Mouse (Mus musculus): ENCODE measurements around the gene Sgms1.

Gene Sgms1

DNA sequence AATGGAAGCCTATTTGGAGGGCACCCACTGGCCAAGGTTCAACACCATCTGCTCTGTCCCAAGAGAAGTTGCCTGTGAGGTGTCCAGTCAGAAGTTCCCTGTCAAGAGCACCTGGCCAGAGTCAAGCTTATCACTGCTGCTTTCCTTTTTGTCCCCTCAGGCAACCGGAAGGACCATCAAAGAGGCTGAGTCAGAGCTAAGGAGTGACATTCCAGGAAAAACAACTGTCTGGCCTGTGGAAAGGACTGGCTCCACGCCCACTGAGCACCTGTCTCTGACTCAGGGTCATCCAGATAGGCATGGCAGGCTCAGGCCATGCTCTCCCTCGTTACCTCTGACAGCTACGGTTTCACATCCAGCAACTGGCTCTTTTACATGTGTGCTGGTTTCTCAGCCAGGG is 147.4 kb downstream of the Sgms1 start:
- no peak for DNase-seq (ENCODE audit: low spot score)

DNA sequence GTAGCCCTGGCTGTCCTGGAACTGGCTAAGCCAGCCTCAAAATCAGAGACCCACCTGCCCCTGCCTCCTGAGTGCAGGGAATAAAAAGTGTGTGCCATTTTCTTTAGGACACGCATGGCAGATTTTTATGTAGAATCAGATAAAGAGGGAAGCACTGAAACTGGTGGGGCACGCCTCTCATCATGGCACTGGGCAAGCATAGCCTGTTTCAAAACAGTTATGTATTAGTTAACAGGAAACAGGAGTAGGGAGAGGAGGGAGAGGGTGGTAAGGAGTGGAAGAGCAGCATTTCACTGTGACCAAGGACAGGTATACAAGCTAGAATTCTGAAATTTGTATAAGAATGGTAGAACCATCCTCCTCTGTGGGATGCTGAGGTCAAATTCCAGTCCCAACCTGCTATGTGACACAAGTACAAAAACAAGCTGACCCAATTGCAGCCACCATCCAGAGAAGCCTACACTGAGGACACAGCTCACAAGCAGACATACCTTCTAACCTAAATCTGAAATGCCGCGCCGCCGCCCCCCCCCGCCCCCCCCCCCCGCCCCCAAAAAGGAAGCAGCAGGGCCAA is 149.0 kb downstream of the Sgms1 start:
- no peak for DNase-seq (ENCODE audit: low spot score)

DNA sequence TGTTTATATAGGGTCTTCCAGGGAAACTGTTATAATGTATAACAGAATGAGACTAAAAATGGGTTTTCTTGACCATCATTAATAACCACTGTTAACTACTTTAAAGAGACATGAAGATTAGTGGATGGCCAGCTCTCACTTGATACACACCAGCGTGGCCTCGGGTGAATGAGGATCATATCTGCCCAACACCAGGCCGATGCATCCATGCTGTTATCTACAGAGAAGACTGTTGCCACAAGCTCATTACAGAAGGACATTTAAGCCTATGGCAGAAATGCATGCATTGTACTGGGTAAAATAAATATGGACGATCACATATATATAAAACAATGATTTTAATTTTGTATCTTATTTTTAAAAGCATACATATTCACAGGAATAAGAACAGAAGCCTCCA is 149.6 kb downstream of the Sgms1 start:
- no peak for DNase-seq (ENCODE audit: low spot score)

DNA sequence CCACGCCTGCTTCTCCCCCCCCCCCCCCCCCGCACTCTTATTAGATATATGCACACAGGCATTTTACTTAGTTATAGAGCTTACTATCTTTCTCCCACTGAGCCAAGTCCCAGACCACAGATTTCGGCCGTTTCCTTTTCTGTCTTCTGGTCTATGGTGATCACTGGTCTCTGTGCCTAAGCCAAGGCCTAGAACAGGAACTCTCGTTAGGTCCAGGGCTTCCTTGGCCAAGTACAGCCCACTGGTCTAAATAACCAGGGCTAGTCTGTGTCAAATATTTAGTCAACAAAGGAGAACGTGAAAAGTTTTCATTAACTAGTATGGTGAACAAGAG is 150.1 kb downstream of the Sgms1 start:
- DNase-seq (ENCODE audit: low spot score) = no peak

DNA sequence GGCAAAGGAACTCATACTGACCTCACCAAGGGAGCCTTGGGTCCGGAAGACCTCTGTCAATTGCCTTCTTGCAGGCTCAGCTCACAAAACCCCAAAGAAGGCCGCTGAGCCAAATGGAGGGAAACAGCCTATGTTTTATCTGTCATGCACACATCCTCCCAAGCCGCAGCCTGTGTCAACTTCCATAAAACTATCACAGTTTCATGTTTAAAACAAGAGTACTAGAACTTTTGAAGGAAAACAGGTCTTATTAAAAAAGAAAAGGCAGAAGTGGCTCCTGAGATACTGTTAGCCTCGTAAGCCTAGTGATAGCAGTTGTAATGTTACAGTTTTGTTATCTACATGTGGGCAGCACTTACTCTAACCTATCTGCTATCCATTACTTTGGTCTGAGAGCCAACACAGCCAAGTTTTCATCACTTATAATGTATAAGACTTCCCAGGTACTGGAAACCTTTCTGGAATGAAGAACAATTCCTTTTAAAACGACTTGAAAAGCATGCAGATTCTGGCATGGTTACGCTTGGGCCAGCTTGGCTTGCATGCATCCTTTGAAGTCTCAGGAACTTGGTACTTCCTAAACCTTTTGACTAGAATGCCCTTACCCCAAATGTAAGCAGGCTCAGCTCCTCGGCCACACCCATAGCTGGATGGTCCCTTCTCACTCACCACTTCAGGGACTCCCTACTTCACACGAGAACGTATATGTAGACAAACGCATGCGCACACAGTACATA is 150.6 kb downstream of the Sgms1 start:
- DNase-seq (ENCODE audit: low spot score) = no peak

DNA sequence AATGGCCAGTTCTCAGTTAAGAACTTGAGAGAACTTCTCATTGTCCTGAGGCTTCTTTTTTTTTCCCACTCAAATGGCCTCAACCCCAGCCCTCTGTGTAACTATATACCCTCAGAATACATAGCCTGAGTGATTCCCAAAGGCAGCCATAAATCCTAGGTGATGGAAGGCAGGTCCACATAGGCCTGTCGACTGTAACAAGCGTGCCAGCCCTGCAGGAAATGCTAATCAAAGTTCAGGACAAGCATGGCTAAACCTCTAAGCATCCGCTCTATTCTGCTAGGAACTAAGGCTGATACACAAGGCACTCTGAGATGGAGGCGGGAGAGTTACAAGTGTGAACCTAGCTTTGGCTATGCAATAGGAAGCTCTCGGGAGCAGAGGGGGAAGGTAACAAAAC is 151.8 kb downstream of the Sgms1 start:
- no peak for DNase-seq (ENCODE audit: low spot score)

DNA sequence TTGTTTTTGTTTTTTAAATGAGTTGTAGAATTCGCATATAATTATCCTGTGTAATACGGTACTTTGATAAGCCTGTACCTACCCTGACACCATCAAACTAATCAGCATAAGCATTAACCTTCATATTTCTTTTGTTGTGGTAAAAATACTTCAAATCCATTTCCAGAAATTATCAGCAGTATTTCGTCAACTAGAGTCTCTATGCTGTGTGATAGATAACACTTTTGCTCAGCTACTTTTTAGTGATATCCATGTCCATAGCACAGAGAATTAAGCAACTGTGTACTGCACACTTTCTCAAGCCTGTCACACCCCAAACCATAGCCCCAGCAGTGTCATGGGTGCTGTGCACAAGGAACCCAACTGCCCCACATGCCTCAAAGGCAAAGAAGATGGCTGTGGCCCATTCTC is 152.3 kb downstream of the Sgms1 start:
- DNase-seq (ENCODE audit: low spot score) = no peak

DNA sequence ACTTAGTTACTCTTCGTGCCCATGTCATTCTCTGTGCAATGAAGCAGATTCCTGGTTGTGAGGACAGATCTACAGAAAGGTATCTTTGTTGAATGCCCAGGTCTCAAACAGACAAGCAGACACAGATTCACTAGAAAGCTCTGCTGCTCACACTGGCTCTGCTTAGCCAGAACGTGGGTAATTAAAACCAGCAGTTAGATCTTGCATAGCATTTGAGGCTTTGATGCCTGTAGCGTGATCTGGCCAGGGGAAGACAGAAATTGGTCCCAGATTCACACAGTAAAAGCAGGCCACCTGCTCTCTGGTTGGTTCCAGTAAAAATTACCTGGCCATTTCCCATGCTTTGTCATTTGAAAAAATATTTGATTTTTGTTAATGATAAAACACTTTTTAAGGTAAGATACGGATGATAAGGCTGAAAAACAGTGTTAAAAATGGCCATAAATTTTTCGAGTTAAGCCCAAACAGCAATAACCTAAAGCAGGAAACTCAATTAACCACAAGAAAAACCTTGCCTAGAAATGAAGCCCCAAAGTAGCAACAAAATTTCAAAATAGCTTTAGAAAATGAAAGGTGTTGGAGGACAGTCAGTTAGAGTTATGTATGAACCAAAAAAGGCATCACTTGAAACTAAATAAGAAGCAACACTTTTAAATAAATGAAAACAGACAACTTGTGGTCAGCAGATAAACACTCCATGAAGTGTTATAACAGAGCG is 154.6 kb downstream of the Sgms1 start:
- DNase-seq (ENCODE audit: low spot score) = no peak

DNA sequence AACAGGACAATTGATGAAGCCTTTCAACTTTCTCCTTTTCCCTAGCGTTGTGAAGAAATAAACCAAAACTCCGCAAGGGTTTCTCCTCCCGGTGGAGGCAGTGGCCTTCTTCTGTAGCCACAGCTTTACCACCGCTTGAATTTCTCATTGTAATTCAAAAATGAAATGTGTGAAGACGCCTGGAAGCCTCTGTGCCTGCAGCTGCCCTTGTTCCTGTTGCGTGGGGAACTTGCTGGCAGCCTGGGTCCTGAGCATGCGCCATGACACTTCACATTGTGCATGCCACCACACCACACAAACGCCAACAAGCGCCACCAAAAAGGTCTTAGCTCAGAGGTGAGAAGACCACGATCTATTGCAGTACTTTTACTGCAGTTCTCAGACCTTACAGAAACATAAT is 158.2 kb downstream of the Sgms1 start:
- DNase-seq (ENCODE audit: low spot score) = no peak

DNA sequence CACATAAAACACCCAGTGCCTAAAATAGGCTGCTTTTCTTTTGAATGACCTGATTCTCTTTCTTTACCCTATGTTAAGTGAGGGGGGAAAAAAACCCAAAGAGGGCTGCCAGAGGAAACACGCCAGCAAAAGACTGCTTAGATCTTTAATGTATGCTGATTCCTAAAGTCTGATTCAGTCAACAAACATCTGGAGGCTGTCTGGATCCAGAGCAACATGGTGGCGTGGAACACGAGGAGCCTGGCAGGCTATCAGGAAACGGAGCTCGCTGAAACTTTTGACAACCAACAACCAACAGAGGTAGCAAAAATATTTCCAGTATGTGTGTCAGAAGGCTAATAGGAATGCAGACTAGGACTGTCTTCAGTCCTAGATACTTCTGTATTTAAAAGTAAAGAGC is 158.7 kb downstream of the Sgms1 start:
- DNase-seq (ENCODE audit: low spot score) = no peak

DNA sequence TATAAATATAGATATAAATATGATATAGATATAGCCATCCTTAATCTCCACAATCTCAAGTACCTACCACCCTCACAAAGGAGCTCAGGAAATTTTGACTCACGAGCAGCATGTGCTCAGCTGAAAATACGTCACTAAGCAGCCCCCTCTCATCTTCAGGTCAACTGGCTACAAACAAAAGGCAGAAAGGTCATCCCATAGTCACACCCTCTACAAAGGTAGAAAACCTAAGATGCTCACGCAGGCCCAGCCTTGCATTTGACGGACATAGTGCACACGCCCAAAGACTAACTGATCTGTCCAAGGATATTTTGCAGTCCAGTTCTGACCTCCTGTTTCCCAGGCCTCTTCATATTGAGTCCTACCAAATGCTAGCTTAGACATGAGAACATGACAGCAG is 159.2 kb downstream of the Sgms1 start:
- no peak for DNase-seq (ENCODE audit: low spot score)

DNA sequence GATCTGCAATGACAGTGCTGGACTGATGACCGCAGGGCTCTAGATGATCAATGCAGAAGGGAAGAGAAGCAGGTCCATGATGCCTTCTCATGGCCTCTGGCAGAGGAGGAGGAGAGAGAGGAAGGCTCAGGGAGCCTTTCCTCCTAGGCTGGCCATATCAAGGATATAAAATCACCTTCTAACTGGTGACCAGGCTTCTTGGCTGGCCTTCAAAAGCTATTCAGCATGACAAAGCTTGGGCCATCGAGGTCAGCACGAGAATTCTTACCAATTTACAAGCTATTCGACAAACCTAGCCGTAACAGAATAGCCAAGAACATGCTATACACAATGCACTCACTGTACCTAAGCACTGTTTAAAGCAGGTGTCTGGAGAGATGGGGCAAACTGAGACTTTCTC is 159.7 kb downstream of the Sgms1 start:
- DNase-seq (ENCODE audit: low spot score) = no peak

DNA sequence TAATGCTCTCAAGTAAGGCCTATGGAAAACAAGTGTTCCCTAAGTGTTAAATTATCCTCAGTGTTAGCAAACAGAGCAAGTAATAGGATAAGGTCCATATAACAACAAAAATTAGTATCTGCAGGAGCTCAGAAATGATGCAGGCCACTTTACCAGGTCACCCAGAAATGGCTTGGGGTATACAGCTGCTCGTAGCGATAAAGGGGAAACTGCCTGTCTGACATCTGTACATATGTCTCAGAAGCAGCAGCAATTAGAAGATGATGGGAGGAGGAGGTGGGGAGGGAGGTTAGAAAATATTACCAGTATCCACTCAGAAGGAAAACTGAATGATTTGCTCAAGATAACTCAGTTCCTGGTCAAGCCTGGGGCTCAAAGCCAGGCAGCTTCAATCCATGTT is 162.3 kb downstream of the Sgms1 start:
- no peak for DNase-seq (ENCODE audit: low spot score)

DNA sequence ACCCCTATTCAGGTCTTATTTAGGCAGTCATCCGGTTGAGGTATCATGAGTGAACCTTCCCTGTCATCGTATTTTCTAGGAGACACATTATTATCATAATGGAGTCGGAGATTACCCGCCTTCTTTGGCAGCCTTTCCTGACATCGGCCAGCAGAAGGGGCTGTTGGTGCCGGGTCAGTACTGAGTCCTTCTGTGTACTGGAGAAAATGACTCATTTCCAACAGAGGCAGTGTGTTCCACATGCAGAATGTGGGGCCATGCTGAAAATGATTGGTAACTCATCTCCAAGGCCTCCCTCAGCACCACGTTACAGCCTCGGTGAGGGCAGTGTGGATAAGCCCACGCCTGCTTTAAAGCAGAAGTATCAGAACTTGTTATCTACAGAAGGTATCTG is 164.4 kb downstream of the Sgms1 start:
- DNase-seq (ENCODE audit: low spot score) = no peak

DNA sequence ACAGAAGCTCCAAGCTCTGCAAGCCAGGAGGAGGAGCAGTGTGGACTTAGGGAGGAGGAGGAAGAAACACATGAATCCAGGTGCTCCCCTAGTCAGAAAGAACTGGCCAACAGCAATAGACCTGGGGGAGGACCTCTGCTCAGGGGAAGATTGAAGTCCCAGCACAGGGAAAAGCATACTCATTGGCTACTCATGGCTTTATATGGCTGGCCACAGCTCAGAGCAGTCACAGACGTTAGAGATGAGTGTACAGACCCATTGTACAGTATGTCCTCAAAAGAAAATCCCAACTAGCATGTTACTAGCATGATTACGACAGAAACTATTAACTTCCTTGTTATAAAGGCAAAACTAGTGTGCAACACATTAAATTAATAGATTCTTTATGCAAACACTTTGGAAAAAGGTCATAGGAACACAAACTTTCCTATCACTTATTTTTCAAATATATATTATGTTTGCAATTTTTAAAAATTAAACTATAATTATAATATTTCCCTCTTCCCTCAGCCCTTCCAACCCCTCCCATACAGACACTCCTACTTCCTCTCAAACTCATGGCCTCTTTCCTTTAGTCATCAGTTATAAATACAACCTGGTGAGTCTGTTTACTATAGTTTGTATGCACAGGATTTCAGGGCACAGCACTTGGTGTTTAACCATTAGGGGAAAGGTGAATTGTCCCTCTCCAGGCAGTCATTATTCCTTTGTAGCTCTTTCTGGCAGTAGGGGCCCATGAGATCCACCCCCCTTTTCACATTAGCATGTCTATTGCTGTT is 165.0 kb downstream of the Sgms1 start:
- DNase-seq (ENCODE audit: low spot score) = no peak

DNA sequence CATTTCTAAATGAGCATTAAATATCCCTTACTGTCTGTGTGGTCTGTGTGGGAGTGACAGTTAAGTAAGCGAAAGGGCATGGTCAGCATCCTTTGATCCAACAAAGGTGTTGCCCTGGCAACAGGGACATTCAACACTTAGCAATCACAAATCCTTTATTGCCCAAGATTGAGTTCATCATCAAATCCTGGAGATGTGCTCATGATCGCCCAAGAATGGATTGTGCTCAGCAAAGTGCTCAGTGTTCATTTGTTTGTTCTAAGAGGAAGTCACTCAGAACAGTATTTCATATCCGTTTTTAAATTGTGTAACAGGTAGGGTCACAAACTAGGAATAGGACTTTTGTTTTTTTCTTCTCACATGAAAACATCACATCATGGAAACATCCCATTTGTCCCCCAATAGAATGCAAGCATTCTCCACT is 165.8 kb downstream of the Sgms1 start:
- peak; percentile 51 for DNase-seq (ENCODE audit: low spot score)

DNA sequence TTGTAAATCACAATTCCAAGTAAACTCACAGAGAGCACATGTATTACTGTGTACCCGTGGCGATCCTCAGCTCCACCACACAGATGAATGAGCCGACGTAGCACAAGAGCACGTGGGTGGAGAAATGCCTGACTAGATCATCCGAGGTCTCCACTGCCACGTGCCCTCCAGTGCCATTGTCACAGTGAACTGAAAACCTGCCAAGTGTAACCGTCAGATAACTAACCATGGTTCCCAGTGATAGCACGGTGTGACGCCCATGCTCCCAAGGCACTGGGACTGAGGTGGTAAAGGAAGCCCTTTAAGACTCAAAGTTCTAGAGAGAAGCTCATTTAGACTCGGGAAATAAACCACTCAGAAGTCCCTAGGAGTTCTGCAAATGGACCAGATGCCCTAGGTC is 167.4 kb downstream of the Sgms1 start:
- DNase-seq (ENCODE audit: low spot score) = no peak

DNA sequence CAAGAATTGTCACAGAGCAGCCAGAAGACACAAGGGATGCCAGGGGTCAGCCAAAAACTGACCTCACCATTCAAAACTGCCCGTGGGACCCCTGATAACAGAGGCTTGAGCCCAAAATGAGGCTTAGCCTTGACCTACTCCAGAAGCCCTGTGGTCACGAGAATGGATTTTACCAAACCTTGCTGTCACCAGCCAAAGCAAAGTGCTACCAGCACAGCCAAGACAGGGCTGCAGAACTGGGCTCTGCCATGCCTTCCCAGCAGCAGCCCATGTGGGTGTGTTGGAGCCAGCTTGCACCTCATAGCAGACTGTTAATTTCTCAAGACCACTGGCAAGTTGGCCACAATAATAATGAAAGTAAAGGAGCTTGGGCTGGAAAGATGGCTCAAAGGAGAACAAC is 168.5 kb downstream of the Sgms1 start:
- DNase-seq (ENCODE audit: low spot score) = no peak

DNA sequence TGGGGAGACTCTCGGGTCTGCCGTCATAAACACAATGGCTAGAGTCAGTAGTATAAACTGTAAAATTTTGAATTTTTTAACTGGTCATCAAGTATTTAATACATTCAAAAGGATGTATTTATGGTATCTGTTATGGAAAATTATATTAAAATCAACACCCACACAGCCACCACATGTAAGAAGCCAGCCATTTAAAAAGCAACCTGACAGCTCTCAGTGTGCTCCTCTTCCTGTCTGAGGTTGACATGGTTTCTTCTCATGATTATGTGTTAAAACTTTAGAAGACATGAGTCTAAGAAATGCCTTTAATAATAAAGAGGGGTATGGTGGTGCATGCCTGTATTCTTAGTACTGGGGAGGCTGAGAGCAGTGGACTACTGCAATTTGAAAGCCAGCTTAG is 172.8 kb downstream of the Sgms1 start:
- no peak for DNase-seq (ENCODE audit: low spot score)

DNA sequence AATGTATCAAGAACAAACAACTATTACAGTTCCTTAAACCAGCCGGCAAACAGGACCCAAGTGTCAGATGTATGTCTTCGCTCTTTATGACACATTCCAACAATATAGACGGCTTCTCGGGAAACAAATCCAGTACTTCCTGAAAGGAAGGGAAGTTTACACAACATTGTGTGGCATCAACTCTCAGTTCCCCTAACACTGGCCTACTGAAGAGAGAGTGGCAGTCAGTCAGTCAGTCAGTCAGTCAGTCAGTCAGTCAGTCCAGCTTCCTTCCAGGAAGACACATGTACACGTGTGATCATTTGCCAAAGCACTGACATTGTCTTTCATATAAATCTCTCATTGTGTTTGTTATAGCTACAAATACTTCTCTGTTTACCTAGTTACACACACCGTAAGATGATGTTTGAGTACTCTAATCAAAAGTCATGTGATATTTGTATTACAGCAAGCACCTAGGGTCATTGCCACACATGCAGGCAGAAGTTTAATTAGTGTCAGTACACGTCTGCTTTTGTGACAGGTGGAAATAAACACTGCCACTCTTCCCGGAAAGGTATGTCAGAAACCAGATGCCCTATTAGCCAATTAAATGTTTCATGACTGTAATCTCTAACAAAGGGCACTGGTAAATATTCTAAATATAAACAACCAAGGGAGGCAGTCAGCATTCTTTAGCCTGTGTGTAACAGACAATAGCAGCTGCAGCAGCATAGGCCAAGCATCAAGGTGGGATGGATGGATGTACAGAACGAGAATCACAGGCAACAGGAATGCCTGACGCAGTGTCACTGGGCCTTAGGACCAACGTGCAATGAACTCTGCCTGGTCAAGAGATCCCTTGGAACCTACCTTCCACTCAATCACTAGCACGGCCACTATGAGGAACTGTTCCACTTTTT is 174.4 kb downstream of the Sgms1 start:
- peak; percentile 48 for DNase-seq (ENCODE audit: low spot score)

DNA sequence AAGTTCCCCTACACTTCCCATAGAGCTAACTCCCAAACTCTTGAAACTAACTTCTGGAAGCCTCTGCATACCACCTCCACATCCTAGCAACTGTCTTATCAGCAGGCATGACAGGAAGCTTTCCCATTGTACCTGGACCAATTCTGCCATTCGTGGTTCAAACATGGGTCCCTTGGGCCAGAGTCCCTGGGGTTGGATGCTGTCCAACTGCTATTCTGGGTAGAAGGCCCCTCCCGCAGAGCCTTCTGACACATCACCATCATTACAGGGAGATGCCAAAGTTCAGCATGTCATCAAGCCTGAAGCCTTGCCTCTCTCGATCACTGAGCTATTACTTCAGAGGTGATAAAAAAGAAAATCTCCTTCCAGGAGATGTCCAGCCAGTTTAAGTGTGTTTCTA is 175.9 kb downstream of the Sgms1 start:
- DNase-seq (ENCODE audit: low spot score) = no peak

DNA sequence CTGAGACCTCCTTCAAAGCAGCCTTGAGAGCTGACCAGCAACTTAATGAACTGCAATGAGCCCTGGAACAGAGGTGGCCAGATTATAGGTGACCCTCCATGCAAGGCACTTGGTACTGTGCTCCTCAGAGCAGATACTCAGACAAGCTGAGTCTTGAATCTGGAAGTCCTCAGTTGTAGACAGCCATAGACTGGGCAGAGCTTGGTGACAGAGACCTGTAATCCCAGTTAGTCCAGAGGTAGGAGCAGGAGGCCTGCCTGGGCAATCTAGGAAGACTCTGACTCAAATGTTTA is 178.3 kb downstream of the Sgms1 start:
- no peak for DNase-seq (ENCODE audit: low spot score)

All from lung, postnatal 25 days (tissue).